Mouse (Mus musculus) liver, embryonic 16.5 days (tissue): Measurements from ENCODE around the gene Rela. TPM values are rescaled to one million over a fixed set of nuclear protein-coding genes. Genes with fewer than 3 reads are reported as not detected.

Experiments
- ATAC-seq: fragments of 200-750 bp; cut with Nextera tagmentation; 2 replicates; pipeline ENCODE4 v1.8.0; 2017; ENCODE audit warnings: low read depth, mild to moderate bottlenecking, moderate number of reproducible peaks, moderate library complexity
- H3K27ac ChIP-seq: fragments of 300-500 bp; sonication (generic); 2 replicates; pipeline ENCODE4 v1.5.1; 2014; ENCODE audit warnings: mild to moderate bottlenecking, low read length
- H3K27me3 ChIP-seq: fragments of 300-500 bp; sonication (generic); 2 replicates; pipeline ENCODE4 v1.6.1; 2014; ENCODE audit warnings: low read depth, low read length, mixed read lengths; ENCODE audit not compliant: control insufficient read depth, insufficient read depth
- H3K36me3 ChIP-seq: fragments of 300-500 bp; sonication (generic); 2 replicates; pipeline ENCODE4 v1.6.1; 2014; ENCODE audit warnings: mild to moderate bottlenecking; ENCODE audit not compliant: control insufficient read depth, insufficient read depth
- H3K4me1 ChIP-seq: fragments of 300-500 bp; sonication (generic); 2 replicates; pipeline ENCODE4 v1.6.1; 2014; ENCODE audit warnings: low read depth, low read length, mixed read lengths; ENCODE audit not compliant: control insufficient read depth
- H3K4me2 ChIP-seq: fragments of 300-500 bp; sonication (generic); 2 replicates; pipeline ENCODE4 v1.6.1; 2014; ENCODE audit warnings: low read depth, low read length, mixed read lengths
- H3K4me3 ChIP-seq: fragments of 300-500 bp; sonication (generic); 2 replicates; pipeline ENCODE4 v1.5.1; 2014; ENCODE audit warnings: low read depth, mild to moderate bottlenecking, low read length
- H3K9ac ChIP-seq: fragments of 300-500 bp; sonication (generic); 2 replicates; pipeline ENCODE4 v1.6.1; 2014; ENCODE audit warnings: low read depth, low read length
- H3K9me3 ChIP-seq: fragments of 300-500 bp; sonication (generic); replicated peaks from 2 replicates; pipeline ENCODE4 v1.6.1; 2016; ENCODE audit warnings: low read length; ENCODE audit not compliant: control insufficient read depth
- WGBS: fragments of 180-500 bp; shearing (Covaris S2); extraction: QIAGEN DNeasy Blood & Tissue Kit; methylation state at CpG from one replicate; pipeline ENCODE4 v1.1.7; 2014; ENCODE audit not compliant: insufficient replicate concordance; 5-methylcytosine and 5-hydroxymethylcytosine counted together
- polyA plus RNA-seq: library from polyadenylated mRNA; unstranded; fragments of >200 nt; fragmentation: Nextera tagmentation; extraction: Ambion mirVana; gene quantifications from 2 replicates; pipeline ENCODE4 v1.2.1, GENCODE M21; 2015

Rela gene
- polyA plus RNA-seq, 1 experiment from 2014 or later, result 23.6 TPM

DNA sequence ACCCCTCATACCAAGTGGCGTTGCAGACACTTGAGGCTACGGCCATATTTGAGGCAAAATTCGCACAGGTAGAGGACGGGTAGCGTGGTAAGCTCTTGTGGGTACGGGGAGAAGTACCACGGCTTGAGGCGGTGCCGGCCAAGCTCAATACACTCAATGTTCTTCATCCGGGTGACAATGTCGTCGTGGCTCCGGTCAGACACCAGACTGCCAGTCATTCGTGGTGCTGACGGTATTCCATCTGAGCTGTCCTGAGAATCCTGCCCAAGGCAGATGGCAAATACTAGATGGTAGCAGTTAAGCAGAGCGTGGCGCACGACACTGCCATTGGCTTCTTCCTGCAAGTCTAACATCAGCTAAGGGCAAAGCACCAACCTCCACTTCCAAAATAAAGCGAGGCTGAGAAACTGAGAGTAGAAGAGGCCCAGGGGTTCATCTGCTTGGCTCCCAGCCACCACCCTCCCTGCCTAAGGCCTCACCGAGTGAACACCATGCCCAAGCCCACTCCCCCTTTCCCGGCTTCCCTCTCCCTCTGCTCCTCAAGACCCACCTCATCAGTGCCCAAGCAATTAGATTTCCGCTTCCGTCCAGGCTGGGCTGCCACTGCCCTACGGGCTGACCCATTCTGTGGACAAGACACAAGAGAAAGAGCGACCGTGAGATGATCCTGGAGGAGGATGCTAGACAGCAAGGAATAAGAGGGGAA, 29.4 kb upstream of the Rela start:
- no peak overlapping the region for H3K4me3 ChIP-seq
- no peaks in the 10 kb centered on the region for H3K9me3 ChIP-seq
- H3K27ac ChIP-seq, result no peak overlapping the region
- peaks cover 27% of the 10 kb centered on the region for H3K36me3 ChIP-seq
- H3K9ac ChIP-seq, result no peak overlapping the region
- no peak for ATAC-seq
- WGBS, result 88% methylated on average over 26 of the region's 26 CpGs
- no peaks in the 10 kb centered on the region for H3K27me3 ChIP-seq
- peaks cover 35% of the 10 kb centered on the region for H3K4me1 ChIP-seq
- no peak overlapping the region for H3K4me2 ChIP-seq

DNA sequence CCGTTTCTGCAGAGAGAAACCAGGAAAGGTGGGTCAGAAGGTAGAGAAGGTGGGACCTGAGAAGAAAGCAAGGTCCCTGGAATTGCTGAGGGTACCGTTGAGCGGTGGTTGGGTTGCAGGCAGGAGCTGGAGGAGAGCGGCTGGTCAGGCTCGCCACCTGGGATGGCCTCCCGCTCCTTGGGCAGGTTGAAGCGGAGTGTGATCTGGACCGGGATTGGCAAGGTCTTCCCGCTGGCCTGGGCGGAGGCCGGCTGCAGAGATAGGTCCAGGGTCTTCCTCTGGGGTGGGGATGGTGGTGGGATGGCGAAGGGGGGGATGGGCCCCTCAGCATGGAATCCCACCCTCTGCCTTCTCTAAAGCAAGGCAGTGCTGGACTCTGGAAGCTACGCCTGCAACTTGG, 28.6 kb upstream of the Rela start:
- H3K4me1 ChIP-seq, result peaks cover 36% of the 10 kb centered on the region
- H3K4me3 ChIP-seq, result peak overlapping the region; percentile 67; the same call in 1 of the 2 replicates
- no peak overlapping the region for H3K9ac ChIP-seq

DNA sequence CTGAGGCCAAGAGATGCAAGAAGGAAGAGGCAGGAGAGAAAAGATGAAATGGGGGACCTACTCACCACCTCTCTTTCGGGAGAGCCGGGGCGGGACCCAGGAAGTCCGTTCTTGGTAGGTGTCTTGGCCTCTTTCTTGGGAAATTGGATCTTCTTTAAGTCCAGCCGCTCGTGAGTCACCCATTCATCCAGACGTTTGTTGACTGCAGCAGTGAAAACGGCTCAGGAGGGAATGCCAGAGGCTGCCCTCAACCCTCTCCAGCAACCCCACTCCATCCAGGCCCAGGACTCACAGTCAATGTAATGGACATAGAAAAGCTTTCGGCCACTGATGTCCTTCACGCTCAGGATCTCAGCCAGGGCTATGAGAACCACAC, 28.1 kb upstream of the Rela start:
- no peak for ATAC-seq
- peaks cover 23% of the 10 kb centered on the region for H3K36me3 ChIP-seq
- peak overlapping the region; percentile 83 for H3K4me2 ChIP-seq
- peak overlapping the region; percentile 77 for H3K9ac ChIP-seq
- H3K27me3 ChIP-seq, result no peaks in the 10 kb centered on the region
- 57% methylated on average over 10 of the region's 10 CpGs for WGBS
- H3K27ac ChIP-seq, result peak overlapping the region; percentile 18
- H3K4me1 ChIP-seq, result peaks cover 34% of the 10 kb centered on the region
- no peaks in the 10 kb centered on the region for H3K9me3 ChIP-seq
- peak overlapping the region; percentile 67 for H3K4me3 ChIP-seq

More for the DNA sequence above, 28.6 kb upstream of the Rela start:
- Histone ChIP-seq H3K4me2 (peak overlapping the region; percentile 83), H3K27me3 (no peaks in the 10 kb centered on the region), H3K9me3 (no peaks in the 10 kb centered on the region), H3K36me3 (peaks cover 27% of the 10 kb centered on the region), H3K27ac (no peak overlapping the region; the same call in 1 of the 2 replicates)
- ATAC-seq, result no peak
- WGBS, result 89% methylated on average over 13 of the region's 13 CpGs

GRCm38 (mm10) chr19:5609547-5610404, 27.5 kb upstream of the Rela start, which contains the start of gene Kat5:
TSS of gene Kat5 (minus strand) at chr19:5610237.
- H3K4me1 ChIP-seq, result peaks cover 34% of the 10 kb centered on the region
- H3K27me3 ChIP-seq, result no peaks in the 10 kb centered on the region
- WGBS, result under 1% methylated on average over 55 of the region's 55 CpGs
- H3K9me3 ChIP-seq, result no peaks in the 10 kb centered on the region
- peak within 1 kb of the TSS; percentile 67 for H3K4me3 ChIP-seq
- peak within 1 kb of the TSS; percentile 77 for H3K9ac ChIP-seq
- H3K27ac ChIP-seq, result peak within 1 kb of the TSS; percentile 81
- peak; percentile 88 for ATAC-seq
- H3K36me3 ChIP-seq, result peaks cover 17% of the 10 kb centered on the region
- peak within 1 kb of the TSS; percentile 83 for H3K4me2 ChIP-seq

DNA sequence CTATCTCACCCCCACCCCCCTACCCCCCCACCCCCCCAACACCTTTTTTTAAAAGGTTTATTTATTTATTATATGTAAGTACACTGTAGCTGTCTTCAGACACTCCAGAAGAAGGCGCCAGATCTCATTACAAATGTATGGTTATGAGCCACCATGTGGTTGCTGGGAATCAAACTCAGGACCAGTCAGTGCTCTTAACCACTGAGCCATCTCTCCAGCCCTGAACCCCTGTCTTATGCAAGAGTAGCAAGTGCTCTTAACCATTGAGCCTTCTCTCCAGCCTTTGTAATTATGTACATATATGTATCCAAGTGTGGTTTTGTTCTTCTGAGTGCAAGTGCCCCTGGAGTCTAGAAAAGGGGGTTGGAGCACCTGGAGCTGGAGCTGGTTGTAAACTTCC, 25.3 kb upstream of the Rela start:
- H3K27ac ChIP-seq, result no peak overlapping the region
- peaks cover 11% of the 10 kb centered on the region for H3K36me3 ChIP-seq
- peaks cover 34% of the 10 kb centered on the region for H3K4me1 ChIP-seq
- H3K4me3 ChIP-seq, result no peak overlapping the region
- H3K9me3 ChIP-seq, result no peaks in the 10 kb centered on the region
- no peak overlapping the region for H3K4me2 ChIP-seq
- 73% methylated on average over 1 of the region's 1 CpGs for WGBS
- H3K27me3 ChIP-seq, result no peaks in the 10 kb centered on the region
- H3K9ac ChIP-seq, result no peak overlapping the region
- no peak for ATAC-seq

GRCm38 (mm10) chr19:5612762-5613411, 24.4 kb upstream of the Rela start:
- Histone ChIP-seq H3K9me3 (no peaks in the 10 kb centered on the region), H3K4me3 (no peak overlapping the region), H3K27me3 (no peaks in the 10 kb centered on the region), H3K4me2 (no peak overlapping the region), H3K27ac (no peak overlapping the region), H3K9ac (peak overlapping the region; percentile 14; the same call in 1 of the 2 replicates), H3K36me3 (peaks cover 3% of the 10 kb centered on the region), H3K4me1 (peaks cover 34% of the 10 kb centered on the region)
- WGBS, result 27% methylated on average over 3 of the region's 3 CpGs
- ATAC-seq, result no peak

GRCm38 (mm10) chr19:5614953-5615352, 22.3 kb upstream of the Rela start:
- Histone ChIP-seq H3K27ac (no peak overlapping the region), H3K4me1 (peaks cover 24% of the 10 kb centered on the region), H3K36me3 (no peaks in the 10 kb centered on the region), H3K9ac (no peak overlapping the region), H3K4me2 (no peak overlapping the region), H3K9me3 (no peaks in the 10 kb centered on the region), H3K4me3 (no peak overlapping the region), H3K27me3 (no peaks in the 10 kb centered on the region)
- no peak for ATAC-seq
- WGBS, result 73% methylated on average over 2 of the region's 2 CpGs

- no peaks in the 10 kb centered on the region for H3K36me3 ChIP-seq
- no peak for ATAC-seq
- no peaks in the 10 kb centered on the region for H3K9me3 ChIP-seq
- H3K4me1 ChIP-seq, result no peaks in the 10 kb centered on the region
- 45% methylated on average over 4 of the region's 4 CpGs for WGBS
- no peak overlapping the region for H3K4me3 ChIP-seq
- no peak overlapping the region for H3K4me2 ChIP-seq
- H3K27me3 ChIP-seq, result no peaks in the 10 kb centered on the region
- no peak overlapping the region for H3K9ac ChIP-seq
- no peak overlapping the region for H3K27ac ChIP-seq
These were observed 17.3 kb upstream of the Rela start for GRCm38 (mm10) chr19:5620007-5620406.
